Mouse (Mus musculus) neural tube, embryonic 14.5 days (tissue): ENCODE data around the gene Malsu1. TPM values are rescaled to one million over a fixed set of nuclear protein-coding genes. Genes with fewer than 3 reads are reported as not detected.

Source experiments
- ATAC-seq: fragments of 200-750 bp; cut with Nextera tagmentation; 2 replicates; pipeline ENCODE4 v1.8.0; 2017; ENCODE audit warnings: low read depth, mild to moderate bottlenecking, moderate TSS enrichment, moderate library complexity
- H3K27ac ChIP-seq: fragments of 300-500 bp; sonication (generic); 2 replicates; pipeline ENCODE4 v1.5.1; 2014; ENCODE audit warnings: low read depth, mild to moderate bottlenecking, control low read depth, low read length, moderate library complexity, mixed read lengths
- H3K27me3 ChIP-seq: fragments of 300-500 bp; sonication (generic); 2 replicates; pipeline ENCODE4 v1.6.1; 2014; ENCODE audit warnings: low read length; ENCODE audit not compliant: control insufficient read depth, insufficient read depth
- H3K36me3 ChIP-seq: fragments of 300-500 bp; sonication (generic); 2 replicates; pipeline ENCODE4 v1.6.1; 2014; ENCODE audit warnings: low read length, mixed read lengths; ENCODE audit not compliant: control insufficient read depth, insufficient read depth
- H3K4me1 ChIP-seq: fragments of 300-500 bp; sonication (generic); 2 replicates; pipeline ENCODE4 v1.6.1; 2014; ENCODE audit warnings: low read length; ENCODE audit not compliant: control insufficient read depth, insufficient read depth
- H3K4me2 ChIP-seq: fragments of 300-500 bp; sonication (generic); 2 replicates; pipeline ENCODE4 v1.6.1; 2014; ENCODE audit warnings: mild to moderate bottlenecking, low read depth, low read length, control low read depth
- H3K4me3 ChIP-seq: fragments of 300-500 bp; sonication (generic); 2 replicates; pipeline ENCODE4 v1.5.1; 2014; ENCODE audit warnings: low read depth, low read length, control low read depth, mixed read lengths
- H3K9ac ChIP-seq: fragments of 300-500 bp; sonication (generic); replicated peaks from 2 replicates; pipeline ENCODE4 v1.6.1; 2014; ENCODE audit warnings: low read depth, mild to moderate bottlenecking, control low read depth, low read length, mixed read lengths
- H3K9me3 ChIP-seq: fragments of 300-500 bp; sonication (generic); 2 replicates; pipeline ENCODE4 v1.6.1; 2016; ENCODE audit warnings: low read length; ENCODE audit not compliant: control insufficient read depth
- WGBS: fragments of 180-500 bp; shearing (Covaris S2); extraction: QIAGEN DNeasy Blood & Tissue Kit; methylation state at CpG from one replicate; pipeline ENCODE4 v1.1.7; 2014; 5-methylcytosine and 5-hydroxymethylcytosine counted together
- polyA plus RNA-seq: library from polyadenylated mRNA; unstranded; fragments of >200 nt; fragmentation: Nextera tagmentation; extraction: Ambion mirVana; gene quantifications from 2 replicates; pipeline ENCODE4 v1.2.1, GENCODE M21; 2014

The Malsu1 gene
- polyA plus RNA-seq, 1 experiment from 2014 or later, result 62.8 TPM

DNA sequence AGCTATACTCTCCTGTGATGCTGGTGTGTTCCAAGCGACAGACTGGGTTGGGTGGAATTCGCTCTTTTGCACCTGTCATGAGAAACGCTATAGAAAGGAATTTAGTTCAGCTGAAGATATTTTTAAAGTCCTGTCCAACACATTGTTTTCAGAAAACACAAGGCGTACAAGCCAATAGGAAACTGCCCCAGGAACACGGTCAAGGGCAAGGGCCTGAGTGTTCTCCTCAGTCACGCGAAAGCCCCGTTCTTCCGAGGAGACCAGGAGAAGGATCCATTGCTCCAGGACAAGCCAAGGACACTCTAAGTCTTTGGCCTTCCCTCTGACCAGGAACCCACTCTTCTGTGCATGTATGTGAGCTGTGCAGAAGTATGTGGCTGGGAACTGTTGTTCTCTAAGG lies 17.6 kb upstream of the Malsu1 start:
- Histone ChIP-seq H3K4me2 (no peak overlapping the region), H3K27ac (no peak overlapping the region)

DNA sequence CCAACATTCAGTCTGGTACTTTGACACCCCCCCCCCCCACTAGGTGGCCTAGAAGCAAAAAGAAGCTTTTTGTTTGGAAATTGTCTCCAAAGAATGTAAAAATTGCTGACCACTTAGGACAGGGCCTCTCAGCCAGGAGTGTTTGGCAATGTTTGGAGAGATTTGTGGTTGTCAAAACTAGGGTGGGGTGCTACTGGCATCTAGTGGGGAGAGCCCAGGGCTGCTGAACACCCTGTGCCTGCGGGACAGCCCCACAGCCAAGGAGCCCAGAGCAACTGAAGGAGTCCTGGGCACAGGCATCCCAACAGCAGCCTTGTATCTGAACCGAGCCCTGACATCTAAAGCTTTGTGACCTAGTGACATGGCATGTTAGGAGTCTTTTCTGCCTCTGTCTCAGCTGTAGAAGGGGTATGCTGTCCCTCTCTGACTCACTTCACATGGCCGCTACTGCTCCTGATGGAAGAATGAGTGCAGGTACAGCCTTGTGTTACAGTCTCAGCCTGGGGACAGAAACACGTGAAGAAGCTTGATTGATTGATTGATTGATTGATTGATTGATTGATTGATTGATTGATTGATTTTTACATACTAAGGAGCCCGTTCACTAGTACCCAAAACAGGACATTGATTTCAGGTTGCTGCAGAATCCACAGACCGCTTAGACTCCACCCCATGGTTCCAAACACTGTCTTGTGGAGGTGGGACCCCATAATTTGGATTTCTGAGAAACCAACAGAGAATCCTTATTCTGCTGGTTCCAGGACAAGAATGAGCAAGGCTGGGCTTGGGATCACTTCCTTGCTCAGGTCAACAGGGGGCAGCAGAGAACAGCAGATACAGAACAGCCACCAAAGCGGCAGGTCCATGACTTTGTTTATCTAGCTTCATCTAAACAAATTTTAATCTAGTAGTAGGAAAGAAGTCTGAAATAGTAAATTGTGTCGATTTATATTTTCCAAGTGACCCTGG lies 16.3 kb upstream of the Malsu1 start:
- peak; percentile 29; the same call in 1 of the 2 replicates for ATAC-seq
- Histone ChIP-seq H3K27ac (no peak overlapping the region), H3K36me3 (no peaks in the 10 kb centered on the region), H3K4me2 (no peak overlapping the region), H3K27me3 (no peaks in the 10 kb centered on the region), H3K9me3 (no peaks in the 10 kb centered on the region), H3K4me3 (no peak overlapping the region), H3K9ac (no peak overlapping the region), H3K4me1 (peaks cover 7% of the 10 kb centered on the region)
- 42% methylated on average over 8 of the region's 8 CpGs for WGBS

More for the DNA sequence above, 17.6 kb upstream of the Malsu1 start:
- no peaks in the 10 kb centered on the region for H3K36me3 ChIP-seq
- ATAC-seq, result no peak
- H3K9ac ChIP-seq, result no peak overlapping the region
- no peaks in the 10 kb centered on the region for H3K27me3 ChIP-seq
- peaks cover 7% of the 10 kb centered on the region for H3K4me1 ChIP-seq
- WGBS, result 72% methylated on average over 9 of the region's 9 CpGs
- H3K4me3 ChIP-seq, result no peak overlapping the region
- H3K9me3 ChIP-seq, result no peaks in the 10 kb centered on the region

DNA sequence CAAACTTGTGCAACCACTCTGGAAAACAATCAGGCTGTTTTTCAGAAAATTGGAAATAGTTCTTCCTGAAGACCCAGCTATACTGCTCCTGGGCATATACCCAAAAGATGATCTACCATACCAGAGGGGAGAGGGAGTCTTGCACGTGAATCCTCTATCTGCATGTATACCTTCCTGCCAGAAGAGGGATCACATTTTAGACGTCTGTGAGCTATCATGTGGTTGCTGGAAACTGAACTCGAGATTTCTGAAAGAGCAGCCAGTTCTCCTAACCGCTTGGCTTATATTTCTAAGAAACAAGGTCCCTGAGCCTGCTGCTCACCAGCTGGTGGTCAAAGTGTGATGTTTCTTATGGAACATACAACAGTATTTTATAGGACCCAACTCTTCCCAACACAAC lies 5.2 kb upstream of the Malsu1 start:
- no peak overlapping the region for H3K4me2 ChIP-seq
- no peak overlapping the region for H3K27ac ChIP-seq
- 52% methylated on average over 3 of the region's 4 CpGs for WGBS
- H3K27me3 ChIP-seq, result no peaks in the 10 kb centered on the region
- no peak overlapping the region for H3K9ac ChIP-seq
- H3K4me3 ChIP-seq, result no peak overlapping the region
- no peak for ATAC-seq
- H3K4me1 ChIP-seq, result no peaks in the 10 kb centered on the region
- no peaks in the 10 kb centered on the region for H3K9me3 ChIP-seq
- no peaks in the 10 kb centered on the region for H3K36me3 ChIP-seq

DNA sequence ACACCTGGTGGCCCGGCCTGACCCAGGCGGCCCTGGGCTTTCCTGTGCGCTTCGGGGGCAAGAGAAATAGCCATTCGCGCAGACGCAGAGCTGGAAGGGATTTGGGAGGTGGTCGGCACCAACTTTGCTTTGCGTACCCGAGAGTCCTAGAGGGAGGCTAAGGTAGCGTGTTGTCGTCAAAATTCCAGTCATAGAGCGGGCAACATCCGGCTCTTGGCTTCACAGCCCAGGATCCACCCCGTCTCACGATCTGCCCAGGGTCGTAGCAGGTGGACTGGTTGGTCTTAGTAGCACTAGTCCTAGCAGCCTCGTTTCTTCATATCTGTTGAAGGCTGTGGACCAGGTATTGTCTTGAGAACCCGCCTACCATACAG lies 509 bp downstream of the Malsu1 start:
- no peaks in the 10 kb centered on the region for H3K9me3 ChIP-seq
- 1% methylated on average over 19 of the region's 19 CpGs for WGBS
- peaks cover 9% of the 10 kb centered on the region for H3K4me1 ChIP-seq
- no peaks in the 10 kb centered on the region for H3K27me3 ChIP-seq
- ATAC-seq, result peak; percentile 60
- peak overlapping the region; percentile 82 for H3K27ac ChIP-seq
- peak overlapping the region; percentile 100 for H3K4me3 ChIP-seq
- no peaks in the 10 kb centered on the region for H3K36me3 ChIP-seq
- peak overlapping the region; percentile 95 for H3K9ac ChIP-seq
- H3K4me2 ChIP-seq, result peak overlapping the region; percentile 96

DNA sequence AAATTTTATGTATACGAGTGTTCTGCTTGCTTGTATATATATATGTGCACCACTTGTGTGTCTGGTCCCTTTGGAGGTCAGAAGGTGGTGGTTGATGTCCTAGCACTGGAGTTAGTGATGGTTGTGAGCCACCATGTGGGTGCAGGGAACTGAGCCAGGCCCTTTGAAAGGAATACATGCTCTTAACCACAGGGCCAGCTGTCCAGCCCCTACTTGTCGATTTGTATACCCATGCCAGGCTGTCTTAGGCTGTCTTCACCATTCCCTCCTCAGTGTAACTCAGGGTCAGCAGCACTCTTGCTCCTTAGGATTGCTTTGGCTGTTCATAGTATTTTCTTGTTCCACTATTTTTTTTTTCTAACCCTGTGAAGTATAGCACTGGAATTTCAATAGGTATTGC lies 4.3 kb downstream of the Malsu1 start:
- 86% methylated on average over 2 of the region's 2 CpGs for WGBS
- H3K36me3 ChIP-seq, result no peaks in the 10 kb centered on the region
- H3K27ac ChIP-seq, result no peak overlapping the region
- H3K27me3 ChIP-seq, result no peaks in the 10 kb centered on the region
- no peak overlapping the region for H3K4me3 ChIP-seq
- H3K4me2 ChIP-seq, result no peak overlapping the region
- no peak for ATAC-seq
- no peaks in the 10 kb centered on the region for H3K9me3 ChIP-seq
- peaks cover 9% of the 10 kb centered on the region for H3K4me1 ChIP-seq
- no peak overlapping the region for H3K9ac ChIP-seq

DNA sequence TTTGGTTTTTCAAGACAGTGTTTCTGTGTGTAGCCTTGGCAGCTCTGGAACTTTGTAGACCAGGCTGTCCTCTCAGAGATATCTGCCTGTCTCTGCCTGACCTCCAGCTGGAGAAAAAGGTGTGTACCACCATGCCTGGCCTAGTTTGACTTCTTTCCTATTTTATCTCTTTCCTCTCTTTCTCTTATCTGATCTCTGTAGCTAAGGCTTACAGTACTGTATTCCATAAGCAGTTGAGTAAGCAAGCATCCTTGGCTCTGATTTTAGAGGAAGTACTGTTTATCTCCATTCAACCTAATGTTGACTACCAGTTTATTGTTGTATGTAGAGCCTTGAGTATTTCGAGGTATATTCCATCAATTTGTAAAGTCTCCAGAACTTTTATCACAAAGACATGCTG lies 5.7 kb downstream of the Malsu1 start:
- Histone ChIP-seq H3K4me2 (no peak overlapping the region), H3K9ac (no peak overlapping the region), H3K36me3 (no peaks in the 10 kb centered on the region), H3K9me3 (no peaks in the 10 kb centered on the region), H3K27me3 (no peaks in the 10 kb centered on the region), H3K27ac (no peak overlapping the region), H3K4me1 (peaks cover 9% of the 10 kb centered on the region), H3K4me3 (no peak overlapping the region)
- no peak for ATAC-seq
- 92% methylated on average over 1 of the region's 1 CpGs for WGBS

DNA sequence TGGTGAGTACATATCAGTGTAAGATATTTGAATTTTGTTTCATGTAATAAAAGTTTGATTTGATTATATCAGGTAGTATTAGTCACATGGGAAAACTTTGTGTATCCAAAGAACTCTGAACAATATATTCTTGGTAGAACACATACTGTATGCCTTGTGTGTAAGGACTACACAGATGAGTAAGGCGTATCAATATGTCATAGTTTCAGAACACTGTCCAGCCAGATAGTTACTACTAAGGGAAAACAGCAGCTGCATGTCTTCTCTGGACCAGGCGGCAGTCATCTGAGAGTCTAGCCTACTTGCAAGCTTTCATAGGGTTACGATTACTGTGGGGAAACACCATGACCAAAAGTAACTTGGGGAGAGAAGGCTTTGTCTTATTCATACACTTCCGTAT lies 9.4 kb downstream of the Malsu1 start:
- no peak overlapping the region for H3K4me2 ChIP-seq
- no peak overlapping the region for H3K4me3 ChIP-seq
- 95% methylated on average over 4 of the region's 4 CpGs for WGBS
- H3K36me3 ChIP-seq, result peaks cover 24% of the 10 kb centered on the region
- no peaks in the 10 kb centered on the region for H3K4me1 ChIP-seq
- H3K27me3 ChIP-seq, result no peaks in the 10 kb centered on the region
- no peak overlapping the region for H3K9ac ChIP-seq
- H3K9me3 ChIP-seq, result no peaks in the 10 kb centered on the region
- no peak for ATAC-seq
- H3K27ac ChIP-seq, result no peak overlapping the region

DNA sequence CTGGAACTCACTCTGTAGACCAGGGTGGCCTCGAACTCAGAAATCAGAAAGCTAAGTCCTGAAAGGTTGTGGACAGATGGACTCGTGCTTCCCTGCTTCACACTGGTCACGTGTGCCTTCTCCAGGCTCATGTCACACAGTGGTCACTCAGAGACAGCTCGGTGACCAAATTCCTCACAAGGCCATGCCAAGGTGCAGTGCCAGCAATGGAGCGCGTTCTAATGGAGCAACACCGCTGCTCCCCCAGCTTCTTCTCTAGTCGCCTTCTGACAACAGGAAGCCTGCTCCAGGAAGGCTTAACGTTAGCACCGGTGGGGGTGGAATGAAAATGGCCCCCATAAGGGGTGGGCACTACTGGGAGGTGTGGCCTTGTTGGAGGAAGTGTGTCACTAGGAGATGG lies 21.4 kb downstream of the Malsu1 start:
- no peak overlapping the region for H3K27ac ChIP-seq
- peaks cover 7% of the 10 kb centered on the region; the same call in 1 of the 2 replicates for H3K4me1 ChIP-seq
- 90% methylated on average over 10 of the region's 10 CpGs for WGBS
- no peak overlapping the region for H3K9ac ChIP-seq
- no peak overlapping the region for H3K4me2 ChIP-seq
- H3K36me3 ChIP-seq, result peaks cover 22% of the 10 kb centered on the region; the same call in 1 of the 2 replicates
- no peaks in the 10 kb centered on the region for H3K27me3 ChIP-seq
- H3K4me3 ChIP-seq, result no peak overlapping the region
- ATAC-seq, result no peak
- no peaks in the 10 kb centered on the region for H3K9me3 ChIP-seq

DNA sequence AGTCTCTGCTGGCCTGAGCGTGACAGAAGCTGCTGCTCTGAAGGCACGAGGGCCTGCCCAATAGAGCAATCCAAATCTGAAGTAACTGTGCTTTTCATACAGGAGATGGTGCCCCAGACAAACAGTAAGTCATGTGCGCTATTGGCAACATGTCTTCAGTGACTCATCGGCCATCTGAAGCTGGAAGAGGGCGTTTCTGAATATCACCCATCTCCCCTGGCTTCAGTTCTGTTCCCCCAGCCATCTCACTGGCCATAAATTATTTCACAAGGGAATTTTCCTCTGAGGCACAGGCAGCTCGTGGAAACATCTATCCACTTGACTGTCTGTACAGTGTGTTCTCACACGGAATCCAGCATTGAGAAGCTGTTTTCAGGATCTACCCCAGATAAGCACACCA lies 22.8 kb downstream of the Malsu1 start:
- no peak; the same call in 1 of the 2 replicates for ATAC-seq
- Histone ChIP-seq H3K27ac (no peak overlapping the region), H3K4me1 (peaks cover 7% of the 10 kb centered on the region; the same call in 1 of the 2 replicates), H3K27me3 (no peaks in the 10 kb centered on the region), H3K4me2 (no peak overlapping the region), H3K4me3 (no peak overlapping the region), H3K36me3 (peaks cover 11% of the 10 kb centered on the region; the same call in 1 of the 2 replicates), H3K9me3 (no peaks in the 10 kb centered on the region), H3K9ac (no peak overlapping the region)
- WGBS, result 67% methylated on average over 7 of the region's 7 CpGs
